Mouse (Mus musculus) c-Kit-positive CD71-positive TER-119-negative erythroid progenitor cells, embryonic 14.5 days (primary cell): ENCODE data around the gene Invs.
A peak's percentile ranks its signal among the peaks of the same experiment; 100 is the strongest.

ENCODE experiments used
- DNase-seq: peaks from one replicate; pipeline ENCODE4 v3.0.0-alpha.2; 2013; ENCODE audit warnings: low read depth

Invs gene

DNA sequence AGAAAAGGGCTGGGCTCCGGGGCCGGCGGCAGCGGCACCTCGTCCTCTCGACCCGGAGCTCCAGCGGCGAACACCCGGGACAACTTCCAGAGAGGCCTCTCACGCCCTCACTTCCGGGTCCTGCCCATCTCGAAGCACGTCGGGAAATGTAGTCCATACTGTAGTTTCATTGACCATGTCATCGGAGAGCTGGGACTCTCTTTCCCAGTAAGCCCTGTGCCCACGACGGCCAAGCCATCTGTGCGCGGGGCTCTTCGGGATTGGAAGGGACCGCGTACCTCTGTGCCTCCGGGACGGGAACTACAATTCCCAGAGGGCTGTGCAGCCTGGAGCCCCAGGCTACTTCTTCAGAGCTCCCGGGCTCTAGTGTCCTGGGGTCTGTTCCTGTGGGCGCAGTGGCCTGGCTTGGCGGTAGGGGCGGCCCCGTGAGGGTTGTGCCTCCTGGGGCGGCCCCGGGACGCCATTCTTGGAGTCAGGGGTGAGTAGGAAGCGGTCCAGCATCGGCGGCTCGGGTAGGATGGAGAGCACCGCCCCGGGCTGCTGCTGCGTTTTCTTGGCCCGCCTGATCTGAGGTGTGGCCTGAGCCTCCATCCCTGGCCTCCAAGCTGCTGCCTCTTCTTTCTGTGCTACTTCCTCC, at the start of gene Invs, which contains the start of gene Erp44:
Gene Invs, plus strand, starts transcription at position 263 of the 637 bp plus-strand sequence.
Gene Erp44, minus strand, starts transcription at position 61 of the 637 bp plus-strand sequence.
- DNase-seq, result peak; percentile 94

GRCm38 (mm10) chr4:48236721-48237120, 42.8 kb upstream of the Invs start:
- DNase-seq, result no peak

DNA sequence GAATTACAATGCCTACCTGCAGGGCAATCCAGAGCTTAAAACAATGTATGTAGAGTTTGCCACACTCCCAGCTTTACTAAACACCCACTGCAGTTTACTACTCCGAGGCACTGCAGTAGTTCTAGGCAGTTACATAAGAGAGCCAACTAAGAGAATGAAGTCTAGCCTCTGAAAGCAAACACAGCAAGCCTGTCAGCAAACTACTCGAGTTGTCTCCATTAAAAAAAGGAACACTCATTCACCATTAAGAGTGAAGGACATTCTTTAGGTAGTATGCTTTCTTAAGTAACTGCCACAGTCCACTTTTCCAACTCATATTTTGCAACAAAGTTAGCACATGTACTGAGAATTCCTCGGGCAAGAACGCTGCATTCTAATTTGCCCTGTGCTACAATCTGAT, 40.5 kb upstream of the Invs start:
- DNase-seq, result no peak

- DNase-seq, result no peak
Observed at GRCm38 (mm10) chr4:48242482-48242881, 37.1 kb upstream of the Invs start.

- DNase-seq, result no peak
Observed at GRCm38 (mm10) chr4:48243737-48244136, 35.8 kb upstream of the Invs start.

GRCm38 (mm10) chr4:48244280-48244679, 35.3 kb upstream of the Invs start:
- DNase-seq, result no peak

- no peak for DNase-seq
Observed at GRCm38 (mm10) chr4:48253266-48253665, 26.3 kb upstream of the Invs start.

DNA sequence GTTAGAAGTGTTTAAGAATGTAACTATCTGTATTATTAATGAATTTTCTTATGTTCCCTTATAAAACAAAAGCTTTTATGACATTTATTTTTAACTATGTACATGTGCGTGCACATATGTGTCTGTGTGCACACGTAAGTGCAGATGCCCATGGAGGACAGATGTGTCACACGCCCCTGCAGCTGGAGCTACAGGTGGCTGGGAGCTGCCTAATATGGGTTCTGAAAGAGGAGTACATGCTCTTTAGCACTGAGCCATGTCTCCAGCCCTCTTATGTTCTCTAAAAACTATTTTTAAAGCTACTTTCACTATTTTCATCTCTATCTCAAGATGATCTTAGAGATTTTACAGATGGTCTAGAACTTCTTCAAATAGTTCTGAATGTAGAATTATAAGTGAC, 21.5 kb upstream of the Invs start:
- no peak for DNase-seq

DNA sequence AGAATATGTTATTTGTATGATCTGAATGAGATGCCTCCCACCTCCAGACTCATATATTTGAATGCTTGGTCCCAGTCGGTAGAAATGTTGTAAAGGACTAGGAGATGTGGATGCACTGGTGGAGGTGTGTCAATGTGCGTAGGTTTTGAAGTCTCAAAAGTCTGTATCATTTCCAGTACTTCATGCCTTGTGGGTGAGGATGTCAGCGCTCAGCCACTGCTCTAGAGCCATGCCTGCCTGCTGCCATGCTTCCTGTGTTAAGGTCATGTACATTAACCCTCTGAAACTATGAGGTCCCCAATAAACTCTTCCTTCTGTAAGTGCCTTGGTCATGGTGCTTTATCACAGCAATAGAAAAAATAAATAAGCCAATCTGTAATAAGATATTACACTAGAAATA, 11.9 kb upstream of the Invs start:
- DNase-seq, result no peak

- no peak for DNase-seq
Observed at GRCm38 (mm10) chr4:48268127-48268526, 11.4 kb upstream of the Invs start.

DNA sequence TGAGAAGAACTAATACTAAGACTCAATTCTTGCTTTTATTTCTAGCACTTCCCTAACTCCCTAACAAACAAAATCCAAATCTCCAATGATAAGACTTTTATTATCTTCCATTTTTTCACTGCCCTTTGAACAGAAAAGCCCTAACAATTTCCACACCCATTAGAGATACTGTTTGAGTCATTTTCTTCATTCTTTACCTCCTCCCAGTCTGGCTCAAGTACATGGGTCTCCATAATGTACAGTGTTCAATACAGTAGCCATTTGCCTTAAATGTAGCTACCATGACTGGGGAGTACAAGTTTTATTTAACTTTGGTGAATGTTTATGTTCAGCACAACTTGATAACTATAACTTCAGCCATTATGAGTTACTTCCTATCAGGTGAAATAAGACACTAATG, 9.0 kb upstream of the Invs start:
- DNase-seq, result no peak

DNA sequence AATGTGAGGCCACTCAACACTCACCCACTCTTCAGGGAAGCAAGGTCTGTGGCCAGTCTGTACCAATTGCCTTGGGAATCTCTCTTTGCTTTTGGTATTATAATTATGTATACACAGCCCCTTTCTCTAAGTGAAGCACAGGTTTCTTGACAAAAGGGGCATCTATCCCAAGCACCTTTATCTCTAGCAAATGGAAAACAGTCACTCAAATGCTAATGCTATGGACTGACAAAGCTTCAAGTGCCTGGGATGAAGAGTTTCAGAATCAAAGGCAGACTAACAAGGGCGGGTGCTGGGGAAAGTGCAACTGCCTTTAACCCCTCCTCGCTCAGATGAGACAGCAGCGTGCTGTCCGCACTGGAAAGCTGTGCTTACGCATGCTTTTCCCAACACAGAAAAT, 7.7 kb upstream of the Invs start:
- DNase-seq, result no peak

GRCm38 (mm10) chr4:48273119-48273829, 6.3 kb upstream of the Invs start:
- DNase-seq, result no peak

- DNase-seq, result no peak
Observed at GRCm38 (mm10) chr4:48275736-48276135, 3.8 kb upstream of the Invs start.

- DNase-seq, result no peak
Observed at GRCm38 (mm10) chr4:48277011-48277410, 2.5 kb upstream of the Invs start.

GRCm38 (mm10) chr4:48278757-48279497, 633 bp upstream of the Invs start:
- DNase-seq, result peak; percentile 39

DNA sequence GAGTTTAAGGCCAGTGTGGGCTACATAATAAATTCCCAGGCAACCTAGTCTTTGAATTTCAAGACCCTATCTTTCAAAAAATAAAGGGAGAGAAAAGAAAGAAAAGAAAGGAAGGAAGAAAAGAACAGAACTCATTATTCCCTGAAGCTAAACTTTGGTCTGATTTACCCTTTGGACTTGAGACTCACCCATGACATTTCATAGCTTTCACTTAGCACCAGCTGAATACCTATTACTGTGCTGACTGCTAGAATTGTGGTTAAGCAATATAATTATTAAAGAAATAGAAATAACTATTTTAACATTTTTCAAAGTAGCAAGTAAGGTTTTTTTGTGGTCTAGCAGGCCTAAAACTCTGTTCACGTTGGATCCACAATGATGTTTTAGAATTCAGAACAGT, 1.6 kb downstream of the Invs start:
- no peak for DNase-seq

GRCm38 (mm10) chr4:48287086-48287757, 7.7 kb downstream of the Invs start:
- no peak for DNase-seq

GRCm38 (mm10) chr4:48314814-48315213, 35.3 kb downstream of the Invs start:
- no peak for DNase-seq

DNA sequence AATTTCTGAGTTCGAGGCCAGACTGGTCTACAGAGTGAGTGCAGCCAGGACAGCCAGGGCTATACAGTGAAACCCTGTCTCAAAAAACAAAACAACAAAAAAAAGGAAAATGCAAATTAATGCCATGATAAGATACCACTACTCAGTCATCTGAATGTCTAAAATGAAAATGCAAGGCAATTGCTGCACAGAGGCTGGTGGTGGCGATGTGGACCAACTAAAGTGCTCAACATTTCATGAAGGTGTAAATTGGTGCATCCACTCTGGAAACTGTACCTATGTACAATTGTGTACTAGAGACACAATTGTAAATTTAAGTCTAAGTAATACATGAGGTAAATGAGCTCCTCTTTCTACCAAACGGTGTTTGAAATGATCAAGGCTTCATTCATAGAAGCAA, 36.5 kb downstream of the Invs start:
- no peak for DNase-seq

GRCm38 (mm10) chr4:48321276-48321675, 41.7 kb downstream of the Invs start:
- DNase-seq, result no peak

- DNase-seq, result no peak
Observed at GRCm38 (mm10) chr4:48322095-48322494, 42.5 kb downstream of the Invs start.

GRCm38 (mm10) chr4:48327192-48327591, 47.6 kb downstream of the Invs start:
- DNase-seq, result no peak
